Mouse (Mus musculus): ENCODE measurements around the gene Pias4.
"Not testable (repeated sequence)": the region's sequence is repeated elsewhere in the genome, so short reads cannot be mapped to it uniquely, and the experiment has no call there.

Pias4 gene

GRCm38 (mm10) chr10:81173132-81173531 lies 5.4 kb upstream of the Pias4 start:
- no peak for DNase-seq (ENCODE audit: extremely low read depth, low read depth, low spot score)

DNA sequence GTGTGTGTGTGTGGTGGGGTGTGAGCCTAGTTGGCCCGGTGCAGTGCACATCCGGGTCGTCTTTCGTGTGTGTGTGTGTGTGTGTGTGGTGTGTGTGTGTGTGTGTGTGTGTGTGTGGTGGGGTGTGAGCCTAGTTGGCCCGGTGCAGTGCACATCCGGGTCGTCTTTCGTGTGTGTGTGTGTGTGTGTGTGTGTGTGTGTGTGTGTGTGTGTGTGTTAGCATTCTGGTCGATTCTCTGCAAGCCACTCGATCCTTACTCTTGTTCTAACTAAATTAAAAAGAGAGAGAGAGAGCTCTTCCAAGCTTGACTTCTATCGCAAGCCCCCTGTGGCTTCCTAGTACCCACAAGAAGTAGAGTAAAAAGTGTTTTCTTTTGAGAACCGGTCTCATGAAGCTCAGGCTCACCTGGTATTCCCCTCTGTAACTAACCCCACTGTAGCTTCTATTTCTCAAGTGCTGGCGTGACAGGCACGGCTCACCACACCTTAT lies 1.7 kb upstream of the Pias4 start:
- not testable (repeated sequence) for DNase-seq (ENCODE audit: extremely low read depth, low read depth, low spot score)

- DNase-seq (ENCODE audit: extremely low read depth, low read depth, low spot score) = no peak
Observed at GRCm38 (mm10) chr10:81168521-81169244, 960 bp upstream of the Pias4 start.

DNA sequence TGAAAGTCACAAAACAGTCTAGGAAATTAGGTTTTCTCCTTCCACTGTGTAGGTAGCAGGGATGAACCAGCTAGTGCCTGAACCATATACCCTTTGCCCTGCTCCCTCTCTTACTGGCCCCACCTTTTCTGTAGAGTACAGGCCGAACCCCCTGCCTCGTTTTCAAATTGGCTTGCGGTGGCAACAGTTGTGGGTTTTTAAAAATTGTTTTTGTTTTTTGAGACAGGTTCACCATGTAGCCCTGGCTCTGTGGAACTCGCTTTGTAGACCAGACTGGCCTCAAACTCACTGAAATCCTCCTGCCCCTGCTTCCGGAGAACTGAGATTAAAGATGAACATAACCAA lies 336 bp upstream of the Pias4 start:
- no peak for DNase-seq (ENCODE audit: extremely low read depth, low read depth, low spot score)

DNA sequence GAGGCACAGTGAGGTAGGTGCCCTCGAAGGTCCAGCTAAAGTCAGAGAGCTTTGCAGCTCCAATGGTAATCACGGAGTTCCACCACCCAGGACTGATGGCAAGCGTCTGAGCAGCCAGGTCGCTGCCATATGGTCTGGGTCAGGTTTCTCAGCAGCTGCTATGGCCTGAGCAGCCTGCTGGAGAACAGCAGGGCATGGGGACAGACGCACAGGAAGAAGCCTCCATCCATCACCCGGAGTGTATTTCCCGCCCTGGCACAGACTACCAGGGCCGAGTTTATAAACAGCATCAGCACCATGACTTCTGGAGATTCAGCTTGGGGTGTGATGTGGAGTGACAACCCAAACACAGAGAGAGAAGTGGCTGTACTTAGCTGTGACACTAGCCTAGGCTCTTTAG lies 2.6 kb downstream of the Pias4 start:
- no peak for DNase-seq (ENCODE audit: extremely low read depth, low read depth, low spot score)

GRCm38 (mm10) chr10:81162318-81162652 lies 5.4 kb downstream of the Pias4 start:
- no peak for DNase-seq (ENCODE audit: extremely low read depth, low read depth, low spot score)

- no peak for DNase-seq (ENCODE audit: extremely low read depth, low read depth, low spot score)
Observed at GRCm38 (mm10) chr10:81161602-81162317, 6.0 kb downstream of the Pias4 start.

GRCm38 (mm10) chr10:81154736-81155135 lies 13.0 kb downstream of the Pias4 start:
- DNase-seq (ENCODE audit: extremely low read depth, low read depth, low spot score) = no peak

DNA sequence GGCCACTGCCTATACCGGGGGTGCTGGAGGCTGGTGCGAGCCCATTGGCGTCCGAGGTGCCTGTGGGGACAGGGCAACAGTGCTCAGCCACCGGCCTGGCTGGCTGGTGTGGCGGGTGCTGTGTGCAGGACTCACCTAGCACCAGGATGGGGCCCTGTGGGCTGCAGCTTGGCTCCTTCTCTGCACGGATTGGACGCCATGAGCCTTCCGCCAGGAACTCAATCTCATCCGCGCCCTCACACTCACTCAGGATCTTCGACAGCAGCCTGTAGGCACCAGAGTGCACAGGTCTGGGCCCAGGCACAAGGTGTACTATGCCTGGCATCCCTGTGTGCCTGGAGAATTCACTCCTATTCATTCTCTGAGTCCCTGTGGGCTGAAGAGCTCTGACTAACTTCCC lies 13.4 kb downstream of the Pias4 start:
- no peak for DNase-seq (ENCODE audit: extremely low read depth, low read depth, low spot score)

DNA sequence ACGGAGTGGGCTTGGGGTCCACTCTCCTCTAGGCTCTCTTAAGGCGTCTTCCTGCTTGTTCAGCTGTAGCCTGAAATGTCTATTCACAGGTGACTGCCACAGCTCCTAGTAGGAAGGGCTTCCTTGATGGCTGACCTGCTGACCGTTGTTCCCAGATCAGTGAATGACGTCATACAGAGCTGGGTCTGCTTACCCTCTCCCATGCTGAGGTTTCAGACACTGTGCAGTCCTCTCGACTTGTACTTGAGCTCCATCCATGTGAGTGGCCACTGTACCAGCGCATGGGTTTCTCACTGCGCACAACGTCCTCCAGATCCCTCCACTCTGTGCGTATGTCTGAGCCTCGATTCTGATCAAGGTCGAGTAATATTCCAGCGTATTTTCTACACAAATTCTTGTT lies 15.1 kb downstream of the Pias4 start:
- no peak for DNase-seq (ENCODE audit: extremely low read depth, low read depth, low spot score)

- no peak for DNase-seq (ENCODE audit: extremely low read depth, low read depth, low spot score)
Observed at GRCm38 (mm10) chr10:81151261-81151660, 16.5 kb downstream of the Pias4 start.

DNA sequence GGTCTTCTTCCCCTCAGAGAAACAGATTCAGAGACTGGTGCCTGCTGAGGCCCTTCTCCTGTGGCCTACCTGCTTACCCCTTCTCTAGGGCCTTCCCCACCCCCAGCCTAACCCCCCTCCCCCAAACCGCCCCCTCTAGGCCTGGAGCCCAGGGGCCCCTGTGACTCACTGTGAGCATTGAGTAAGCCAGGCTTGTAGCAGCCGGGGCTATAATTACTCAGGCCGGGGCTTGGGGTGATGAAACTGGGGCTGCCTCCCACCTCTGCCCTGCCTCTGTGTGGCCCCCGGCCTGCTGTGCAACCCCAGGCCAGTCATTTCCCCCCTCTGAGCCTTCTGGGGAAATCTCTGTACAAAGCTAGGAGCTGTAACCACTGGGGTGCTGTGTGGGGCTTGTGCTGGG lies 21.4 kb downstream of the Pias4 start:
- no peak for DNase-seq (ENCODE audit: extremely low read depth, low read depth, low spot score)

DNA sequence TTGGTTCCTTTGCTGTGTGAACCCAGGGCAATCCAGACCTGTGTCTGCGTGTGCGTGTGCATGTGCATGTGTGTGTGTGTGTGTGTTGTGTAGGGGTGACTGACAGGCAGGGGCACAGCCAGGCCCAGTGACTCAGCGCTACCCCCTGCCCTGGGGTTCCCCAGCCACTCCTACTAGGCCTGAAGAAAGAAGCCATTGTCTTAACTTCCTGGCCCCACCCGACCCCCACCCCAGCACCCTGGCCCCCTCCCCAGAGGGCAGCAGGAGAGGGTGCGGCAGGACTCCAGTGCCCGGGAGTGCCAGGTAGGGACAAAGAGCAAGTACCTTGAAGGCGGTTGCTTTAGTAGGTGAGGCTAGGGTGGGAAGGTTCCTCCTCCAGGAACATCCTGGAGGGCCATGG lies 21.9 kb downstream of the Pias4 start:
- DNase-seq (ENCODE audit: extremely low read depth, low read depth, low spot score) = no peak

DNA sequence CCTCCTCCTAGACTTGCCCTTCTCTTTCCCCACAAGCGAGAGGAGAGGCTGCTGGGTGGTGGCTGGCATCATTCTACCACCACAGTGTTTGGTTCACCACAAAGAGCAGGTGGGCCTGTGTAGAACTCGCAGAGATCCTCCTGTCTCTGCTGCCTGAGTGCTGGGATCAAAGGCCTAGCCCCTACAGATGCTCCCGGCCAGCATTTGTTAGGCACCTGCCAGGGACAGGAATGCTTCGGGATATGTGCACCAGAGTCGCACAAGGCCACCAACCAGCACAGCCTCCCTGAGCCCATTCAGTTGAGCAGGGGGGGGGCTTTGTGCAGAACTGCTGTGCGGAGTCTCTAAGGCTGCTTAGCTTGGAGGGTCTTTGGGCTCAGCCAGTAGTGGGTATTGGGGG lies 22.4 kb downstream of the Pias4 start:
- no peak for DNase-seq (ENCODE audit: extremely low read depth, low read depth, low spot score)

DNA sequence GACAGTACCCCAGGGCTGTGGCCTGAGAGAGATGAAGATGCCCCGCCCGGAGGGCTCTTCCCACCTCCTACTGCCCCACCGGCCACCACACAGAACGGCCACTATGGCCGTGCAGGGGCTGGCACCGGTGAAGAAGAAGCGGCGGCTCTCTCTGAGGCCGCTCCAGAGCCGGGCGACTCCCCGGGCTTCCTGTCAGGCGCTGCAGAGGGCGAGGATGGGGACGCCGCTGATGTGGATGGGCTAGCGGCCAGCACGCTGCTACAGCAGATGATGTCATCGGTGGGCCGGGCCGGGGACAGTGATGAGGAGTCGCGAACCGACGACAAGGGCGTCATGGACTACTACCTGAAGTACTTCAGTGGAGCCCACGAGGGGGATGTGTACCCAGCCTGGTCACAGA lies 23.1 kb downstream of the Pias4 start:
- no peak for DNase-seq (ENCODE audit: extremely low read depth, low read depth, low spot score)

- no peak for DNase-seq (ENCODE audit: extremely low read depth, low read depth, low spot score)
Observed at GRCm38 (mm10) chr10:81143845-81144437, 23.8 kb downstream of the Pias4 start.

GRCm38 (mm10) chr10:81143157-81143633 lies 24.5 kb downstream of the Pias4 start:
- DNase-seq (ENCODE audit: extremely low read depth, low read depth, low spot score) = no peak

DNA sequence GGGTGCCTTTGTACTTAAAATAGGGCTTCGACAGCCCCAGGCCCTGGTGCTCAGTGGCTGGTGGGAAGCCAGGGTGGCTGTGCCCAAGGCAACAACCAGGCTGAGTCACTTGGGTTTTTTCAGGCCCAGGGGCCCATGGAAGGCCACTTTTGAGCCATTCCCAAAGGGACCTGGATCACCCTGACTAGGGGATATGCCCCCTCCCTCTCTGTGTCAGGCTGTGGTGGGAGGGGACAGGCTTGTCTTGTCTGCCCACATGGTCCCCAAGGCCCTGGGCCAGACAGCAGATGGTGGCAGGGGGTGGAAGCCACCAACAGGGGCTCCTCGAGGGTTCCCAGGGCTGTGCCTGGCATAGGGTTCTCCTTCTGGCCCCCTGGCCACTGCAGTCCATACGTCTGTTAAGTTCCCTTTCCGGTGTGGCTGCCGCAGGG lies 25.2 kb downstream of the Pias4 start:
- DNase-seq (ENCODE audit: extremely low read depth, low read depth, low spot score) = no peak

DNA sequence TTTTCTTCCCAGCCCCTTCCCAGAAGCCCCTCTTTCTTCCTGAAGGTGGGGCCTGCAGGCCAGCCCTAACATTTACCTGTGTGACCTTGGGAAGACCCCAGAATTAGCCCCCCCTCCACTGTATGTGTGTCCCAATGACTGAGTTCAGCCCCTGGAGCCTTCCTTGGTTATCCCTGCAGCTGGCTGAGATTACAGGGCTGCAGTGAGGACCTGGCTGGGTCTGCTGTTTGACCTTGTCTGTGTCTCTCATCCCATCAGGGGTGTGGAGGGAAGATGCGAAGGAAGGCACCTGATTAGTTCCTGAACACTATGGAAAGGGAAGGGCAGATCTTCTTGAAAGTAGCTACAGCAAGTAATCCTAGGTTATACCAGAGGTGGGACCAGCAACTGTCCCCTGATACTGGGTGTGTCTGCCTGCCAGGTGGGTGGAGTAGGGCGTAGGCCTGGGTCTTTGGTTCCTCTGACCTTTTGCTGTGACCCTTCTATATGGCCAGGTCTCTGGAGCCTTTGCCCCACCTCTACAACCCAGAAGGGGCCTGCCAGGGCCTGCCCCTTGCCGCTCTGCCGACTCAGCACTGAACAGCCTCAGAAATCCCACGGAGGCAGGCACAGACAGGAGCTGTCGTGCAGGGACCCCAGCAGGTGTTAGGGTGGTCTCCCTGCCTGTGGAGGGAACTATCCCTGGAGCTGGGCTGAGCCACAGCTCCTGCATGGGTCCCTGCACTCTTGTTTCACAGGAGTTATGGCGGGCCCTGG lies 26.1 kb downstream of the Pias4 start:
- no peak for DNase-seq (ENCODE audit: extremely low read depth, low read depth, low spot score)

DNA sequence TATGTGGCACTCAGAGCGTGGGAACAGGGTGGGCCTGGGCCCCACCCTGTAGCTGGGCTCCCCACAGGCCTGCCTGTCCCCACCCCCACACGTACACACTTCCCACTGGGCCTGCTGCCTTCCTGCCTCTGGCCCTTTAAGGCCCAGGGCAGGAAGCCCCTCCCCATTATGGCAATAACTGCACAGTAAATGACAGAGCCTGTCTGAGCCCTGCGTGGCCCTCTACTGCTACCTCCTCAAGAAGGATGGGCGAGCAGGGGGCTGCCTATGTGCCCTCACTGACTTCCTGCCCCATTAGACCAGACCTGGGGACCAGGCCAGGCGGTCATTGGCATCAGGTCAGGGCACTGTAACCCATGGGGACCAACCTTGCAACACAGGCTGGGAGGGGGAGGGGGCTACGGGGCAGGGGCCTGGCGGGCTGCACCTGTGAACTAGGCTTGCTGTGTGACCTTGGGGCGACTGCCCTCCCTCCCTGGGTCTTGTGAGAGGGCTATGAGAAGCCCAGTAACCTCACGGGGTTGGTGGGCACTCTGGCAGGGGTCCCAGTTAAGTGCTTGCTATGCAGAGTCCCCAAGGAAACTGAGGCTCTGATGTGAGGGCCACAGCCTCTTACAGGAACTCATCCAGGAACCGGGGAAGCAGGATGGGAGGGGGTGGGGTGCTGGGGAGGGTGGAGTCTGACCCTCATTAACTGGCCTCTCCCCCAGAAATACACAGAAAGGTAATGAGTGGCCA lies 26.8 kb downstream of the Pias4 start:
- DNase-seq (ENCODE audit: extremely low read depth, low read depth, low spot score) = no peak

DNA sequence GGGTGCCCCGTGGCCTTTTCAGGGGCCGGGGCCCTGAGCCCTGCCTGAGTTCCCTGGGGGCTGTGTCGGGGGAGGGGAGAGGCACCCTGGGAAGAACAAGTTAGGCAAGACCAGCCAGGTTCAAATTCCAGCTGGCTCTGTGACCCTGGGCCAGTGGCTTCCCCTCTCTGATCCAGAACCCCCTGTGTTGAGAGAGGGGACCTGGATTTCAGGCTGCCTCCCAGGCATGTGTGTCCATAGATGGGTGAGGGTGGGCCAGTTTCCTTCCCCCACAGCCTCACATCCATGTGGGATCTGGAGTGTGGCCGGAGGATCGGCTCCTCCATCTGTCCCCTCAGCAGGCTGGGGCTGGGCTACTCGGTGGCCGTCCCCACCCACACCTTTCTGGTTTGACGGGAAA lies 27.7 kb downstream of the Pias4 start:
- DNase-seq (ENCODE audit: extremely low read depth, low read depth, low spot score) = no peak

Measured in fat pad, adult 2 months (tissue).